Mouse (Mus musculus) liver, embryonic 14.5 days (tissue): ENCODE measurements around the gene Bcl2l10.

Experiments used
- CTCF ChIP-seq: IDR thresholded peaks from 2 replicates; pipeline ENCODE4 v1.5.1; 2016; ENCODE audit warnings: antibody characterized with exemption, low read depth, control low read depth
- EP300 ChIP-seq: IDR thresholded peaks from 2 replicates; pipeline ENCODE4 v1.6.1; 2016; ENCODE audit warnings: antibody characterized with exemption, low read depth

- TF ChIP-seq CTCF (no peak), EP300 (no peak)
Measured at GRCm38 (mm10) chr9:75303033-75303432, 44.5 kb upstream of the Bcl2l10 start.
